Mouse (Mus musculus): ENCODE measurements around the gene Chst15.

Gene Chst15

GRCm38 (mm10) chr7:132298412-132298990 is 18.5 kb downstream of the Chst15 start:
- DNase-seq, result no peak

- DNase-seq, result no peak
Observed at GRCm38 (mm10) chr7:132296661-132297443, 20.2 kb downstream of the Chst15 start.

- DNase-seq, result peak; percentile 65
Observed at GRCm38 (mm10) chr7:132296132-132296531, 20.9 kb downstream of the Chst15 start.

GRCm38 (mm10) chr7:132287340-132287664 is 29.7 kb downstream of the Chst15 start:
- DNase-seq, result no peak

- no peak for DNase-seq
Observed at GRCm38 (mm10) chr7:132286630-132287339, 30.2 kb downstream of the Chst15 start.

GRCm38 (mm10) chr7:132284795-132285194 is 32.2 kb downstream of the Chst15 start:
- DNase-seq, result no peak

GRCm38 (mm10) chr7:132284048-132284737 is 32.8 kb downstream of the Chst15 start:
- DNase-seq, result no peak

GRCm38 (mm10) chr7:132282576-132282975 is 34.5 kb downstream of the Chst15 start:
- DNase-seq, result no peak

GRCm38 (mm10) chr7:132282161-132282560 is 34.9 kb downstream of the Chst15 start:
- no peak for DNase-seq

- DNase-seq, result peak; percentile 81
Observed at GRCm38 (mm10) chr7:132281753-132282152, 35.3 kb downstream of the Chst15 start.

GRCm38 (mm10) chr7:132278658-132279057 is 38.4 kb downstream of the Chst15 start:
- DNase-seq, result no peak

GRCm38 (mm10) chr7:132276287-132276686 is 40.7 kb downstream of the Chst15 start:
- no peak for DNase-seq

GRCm38 (mm10) chr7:132273741-132274513 is 43.1 kb downstream of the Chst15 start:
- no peak for DNase-seq

- no peak for DNase-seq
Observed at GRCm38 (mm10) chr7:132272984-132273383, 44.0 kb downstream of the Chst15 start.

GRCm38 (mm10) chr7:132270364-132270763 is 46.7 kb downstream of the Chst15 start:
- DNase-seq, result no peak

GRCm38 (mm10) chr7:132269661-132270060 is 47.4 kb downstream of the Chst15 start:
- no peak for DNase-seq

GRCm38 (mm10) chr7:132267721-132268498 is 49.1 kb downstream of the Chst15 start:
- peak; percentile 70 for DNase-seq

GRCm38 (mm10) chr7:132264763-132265162 is 52.3 kb downstream of the Chst15 start:
- DNase-seq, result no peak

GRCm38 (mm10) chr7:132263186-132263585 is 53.8 kb downstream of the Chst15 start:
- DNase-seq, result no peak

- DNase-seq, result no peak
Observed at GRCm38 (mm10) chr7:132262696-132263095, 54.3 kb downstream of the Chst15 start.

GRCm38 (mm10) chr7:132261885-132262284 is 55.1 kb downstream of the Chst15 start:
- no peak for DNase-seq

- DNase-seq, result no peak
Observed at GRCm38 (mm10) chr7:132260632-132261031, 56.4 kb downstream of the Chst15 start.
